Mouse (Mus musculus) MEL (cell line): ENCODE measurements around the gene Vps13c. TPM values are rescaled to one million over a fixed set of nuclear protein-coding genes. Genes with fewer than 3 reads are reported as not detected.
A peak's percentile ranks its signal among the peaks of the same experiment; 100 is the strongest.

Experiments
- DNase-seq: peaks from one replicate; pipeline ENCODE4 v3.0.0; 2011; ENCODE audit warnings: low read depth, low spot score
- H3K27ac ChIP-seq: 2 replicates; pipeline ENCODE4 v1.5.1; 2012; ENCODE audit warnings: low read depth, mild to moderate bottlenecking, control low read depth, low read length, moderate library complexity; ENCODE audit not compliant: control insufficient read depth
- H3K27me3 ChIP-seq, 2 experiments: fragments of 150-350 bp in 1 of 2; sonication (generic) in 1 of 2; 2 replicates each; pipeline ENCODE4 v1.6.1; 2012; ENCODE audit warnings: low read length in 2 of 2, mild to moderate bottlenecking in 2 of 2, improper control_type of control experiment in 1 of 2, moderate library complexity in 1 of 2; ENCODE audit not compliant: insufficient read depth in 2 of 2, control insufficient read depth in 1 of 2
- H3K36me3 ChIP-seq, 2 experiments: 2 replicates each; pipeline ENCODE4 v1.6.1; 2012 to 2014; ENCODE audit warnings: low read length in 2 of 2, improper control_type of control experiment in 1 of 2, inconsistent platforms in 1 of 2, mild to moderate bottlenecking in 1 of 2; ENCODE audit not compliant: insufficient read depth in 2 of 2, control insufficient read depth in 1 of 2
- H3K4me1 ChIP-seq, 2 experiments: fragments of 150-350 bp in 1 of 2; sonication (generic) in 1 of 2; 2 replicates each; pipeline ENCODE4 v1.6.1; 2012; ENCODE audit warnings: low read length in 2 of 2, improper control_type of control experiment in 1 of 2, mild to moderate bottlenecking in 1 of 2; ENCODE audit not compliant: insufficient read depth in 2 of 2, control insufficient read depth in 1 of 2
- H3K4me3 ChIP-seq, 2 experiments: fragments of 150-350 bp in 1 of 2; sonication (generic) in 1 of 2; 2 replicates each; pipeline ENCODE4 v1.5.1; 2012; ENCODE audit warnings: low read depth in 2 of 2, low read length in 2 of 2, mild to moderate bottlenecking in 2 of 2, moderate library complexity in 2 of 2, control low read depth in 1 of 2, improper control_type of control experiment in 1 of 2; ENCODE audit not compliant: control insufficient read depth in 1 of 2, insufficient read depth in 1 of 2
- H3K79me2 ChIP-seq: 2 replicates; pipeline ENCODE4 v1.6.1; 2012; ENCODE audit warnings: mild to moderate bottlenecking, low read length, moderate library complexity; ENCODE audit not compliant: control insufficient read depth, poor library complexity, insufficient read depth
- H3K9ac ChIP-seq: 2 replicates; pipeline ENCODE4 v1.6.1; 2012; ENCODE audit warnings: low read depth, mild to moderate bottlenecking, control low read depth, low read length, moderate library complexity; ENCODE audit not compliant: control insufficient read depth, poor library complexity, severe bottlenecking
- H3K9me3 ChIP-seq: fragments of 150-350 bp; sonication (generic); replicated peaks from 2 replicates; pipeline ENCODE4 v1.6.1; 2012; ENCODE audit warnings: mild to moderate bottlenecking, low read length, improper control_type of control experiment, moderate library complexity; ENCODE audit not compliant: insufficient read depth
- ELF1 ChIP-seq: IDR thresholded peaks from 2 replicates; pipeline ENCODE4 v1.6.1; 2014; ENCODE audit warnings: low read depth, mild to moderate bottlenecking, inconsistent platforms, low read length, improper control_type of control experiment, moderate library complexity
- EP300 ChIP-seq, 2 experiments: IDR thresholded peaks; 2 replicates each; pipeline ENCODE4 v1.6.1; 2011; ENCODE audit warnings: improper control_type of control experiment in 2 of 2, low read length in 2 of 2, low read depth in 1 of 2, mild to moderate bottlenecking in 1 of 2
- ETS1 ChIP-seq: IDR thresholded peaks from 2 replicates; pipeline ENCODE4 v1.6.1; 2012; ENCODE audit warnings: low read depth, mild to moderate bottlenecking, inconsistent platforms, low read length, improper control_type of control experiment, moderate library complexity
- GABPA ChIP-seq: IDR thresholded peaks from 2 replicates; pipeline ENCODE4 v1.6.1; 2012; ENCODE audit warnings: low read depth, mild to moderate bottlenecking, inconsistent platforms, low read length, improper control_type of control experiment, moderate library complexity
- GATA1 ChIP-seq: IDR thresholded peaks from 2 replicates; pipeline ENCODE4 v1.6.1; 2011; ENCODE audit warnings: low read depth, low read length, improper control_type of control experiment
- MAX ChIP-seq: IDR thresholded peaks from 2 replicates; pipeline ENCODE4 v1.6.1; 2011; ENCODE audit warnings: low read length, improper control_type of control experiment
- MAZ ChIP-seq: IDR thresholded peaks from 2 replicates; pipeline ENCODE4 v1.6.1; 2012; ENCODE audit warnings: low read depth, mild to moderate bottlenecking, inconsistent platforms, low read length, improper control_type of control experiment
- MXI1 ChIP-seq: IDR thresholded peaks from 2 replicates; pipeline ENCODE4 v1.6.1; 2011; ENCODE audit warnings: mild to moderate bottlenecking, low read depth, low read length, improper control_type of control experiment
- MYC ChIP-seq: IDR thresholded peaks from 2 replicates; pipeline ENCODE4 v1.6.1; 2011; ENCODE audit warnings: low read depth, mild to moderate bottlenecking, low read length, improper control_type of control experiment, moderate library complexity
- NELFE ChIP-seq: IDR thresholded peaks from 2 replicates; pipeline ENCODE4 v1.6.1; 2011; ENCODE audit warnings: low read depth, low read length, improper control_type of control experiment
- RCOR1 ChIP-seq: IDR thresholded peaks from 2 replicates; pipeline ENCODE4 v1.6.1; 2012; ENCODE audit warnings: low read depth, mild to moderate bottlenecking, inconsistent platforms, low read length, improper control_type of control experiment
- USF1 ChIP-seq: IDR thresholded peaks from 2 replicates; pipeline ENCODE4 v1.6.1; 2014; ENCODE audit warnings: low read depth, mild to moderate bottlenecking, inconsistent platforms, low read length, improper control_type of control experiment, moderate library complexity
- ZC3H11A ChIP-seq: IDR thresholded peaks from 2 replicates; pipeline ENCODE4 v1.6.1; 2012; ENCODE audit warnings: low read depth, mild to moderate bottlenecking, inconsistent platforms, low read length, improper control_type of control experiment
- ZKSCAN1 ChIP-seq: IDR thresholded peaks from 2 replicates; pipeline ENCODE4 v1.6.1; 2012; ENCODE audit warnings: low read depth, mild to moderate bottlenecking, inconsistent platforms, low read length, improper control_type of control experiment, moderate library complexity
- polyA plus RNA-seq, 2 experiments: library from polyadenylated mRNA; stranded (reverse) in 1 of 2; unstranded in 1 of 2; fragments of >175 nt in 1 of 2; fragments of >200 nt in 1 of 2; gene quantifications; 2 replicates each; pipeline versions ENCODE4 v1.2.1 to v1.2.4; 2012; ENCODE audit warnings: low replicate concordance in 2 of 2, low read depth in 1 of 2; ENCODE audit not compliant: insufficient read length in 2 of 2, insufficient read depth in 1 of 2, missing spikeins in 1 of 2
- total RNA-seq: library from RNA; depleted of rRNA; stranded (reverse); fragments of 300-350 nt; gene quantifications from 2 replicates; pipeline ENCODE4 v1.2.3, GENCODE M21; 2012

Gene Vps13c
- total and polyA plus RNA-seq, 3 experiments: 14.6 to 28.3 TPM; not detected in 1

DNA sequence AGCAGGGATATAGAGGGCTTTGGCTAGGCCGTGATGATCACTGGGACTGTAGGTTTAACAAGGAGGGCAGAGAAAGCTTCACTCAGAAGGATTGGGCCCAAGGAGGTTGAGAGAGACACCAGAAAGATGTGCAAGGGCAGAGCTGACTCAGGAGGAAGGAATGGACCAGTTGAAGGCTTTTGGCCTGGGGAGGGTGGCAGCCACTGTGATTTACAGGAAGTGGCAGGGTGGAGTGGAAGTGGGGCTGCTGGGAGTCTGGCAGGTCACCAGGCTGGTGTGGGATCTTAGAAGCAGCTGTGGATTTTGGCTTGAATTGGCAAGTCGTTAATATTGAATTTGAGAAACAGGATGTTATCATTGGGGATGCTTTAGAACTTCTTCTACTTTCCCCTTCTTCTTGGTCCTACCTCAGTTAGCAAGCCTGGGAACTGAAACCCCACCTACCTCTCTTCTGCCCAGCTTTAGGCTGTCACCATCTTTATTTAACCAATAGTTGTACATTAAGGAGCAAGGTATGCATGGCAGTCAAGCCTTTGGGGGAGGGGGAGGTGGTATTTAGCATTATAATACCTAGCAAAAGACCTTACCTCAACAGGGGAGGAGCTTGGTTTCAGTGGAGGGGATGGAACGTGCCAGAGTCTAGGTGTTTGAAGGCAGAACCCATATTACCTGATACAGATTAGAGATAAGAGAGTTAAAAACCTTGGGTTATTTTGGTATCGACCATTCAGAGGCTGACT lies 47.0 kb downstream of the Vps13c start:
- peaks cover 0 to 11% of the 10 kb centered on the region in 2 experiments; a peak in 3 of 4 replicates for H3K4me1 ChIP-seq
- H3K79me2 ChIP-seq: no peaks in the 10 kb centered on the region
- H3K9me3 ChIP-seq: no peaks in the 10 kb centered on the region
- peaks cover 3 to 13% of the 10 kb centered on the region in 2 experiments; a peak in 3 of 4 replicates for H3K36me3 ChIP-seq
- no peaks in the 10 kb centered on the region for H3K27me3 ChIP-seq
- no peak overlapping the region for H3K9ac ChIP-seq
- H3K27ac ChIP-seq: no peak overlapping the region
- TF ChIP-seq MAX (no peak), ETS1 (no peak), GABPA (no peak), ELF1 (no peak), MAZ (no peak), ZKSCAN1 (no peak), USF1 (no peak), MYC (no peak), NELFE (no peak), MXI1 (no peak)
- no peak overlapping the region for H3K4me3 ChIP-seq
- peak; percentile 33 for DNase-seq

GRCm38 (mm10) chr9:67893474-67893873 lies 53.3 kb downstream of the Vps13c start:
- peak overlapping the region; percentile 16; the same call in 1 of the 2 replicates for H3K27ac ChIP-seq
- H3K36me3 ChIP-seq: peaks cover 2 to 20% of the 10 kb centered on the region in 2 experiments
- H3K4me3 ChIP-seq: no peak overlapping the region
- H3K9ac ChIP-seq: no peak overlapping the region
- DNase-seq: peak; percentile 43
- H3K79me2 ChIP-seq: no peaks in the 10 kb centered on the region
- peaks cover 3 to 10% of the 10 kb centered on the region in 2 experiments; a peak in 3 of 4 replicates for H3K4me1 ChIP-seq
- H3K9me3 ChIP-seq: no peaks in the 10 kb centered on the region
- TF ChIP-seq EP300 (IDR thresholded peaks at IDR 0.05; ENCODE audit: low read depth in 1 of 2, low read length in 2 of 2) (peak; percentile 54 to 67; a peak in 3 of 4 replicates), GATA1 (peak; percentile 61), ZC3H11A (no peak), RCOR1 (0 out of 2 replicates have a peak, but pooled peaks have one; percentile 46), ETS1 (peak; percentile 27; the same call in 1 of the 2 replicates)
- no peaks in the 10 kb centered on the region for H3K27me3 ChIP-seq
